Mouse (Mus musculus) liver, postnatal 0 days (tissue): ENCODE results near the gene Ddx50. TPM values are rescaled to one million over a fixed set of nuclear protein-coding genes. Genes with fewer than 3 reads are reported as not detected.

ENCODE experiments used
- ATAC-seq: fragments of 200-750 bp; cut with Nextera tagmentation; 2 replicates; pipeline ENCODE4 v1.8.0; 2017; ENCODE audit warnings: mild to moderate bottlenecking, moderate library complexity
- DNase-seq: peaks from one replicate; pipeline ENCODE4 v3.0.0-alpha.2; 2016
- H3K27ac ChIP-seq: fragments of 300-500 bp; sonication (generic); 2 replicates; pipeline ENCODE4 v1.5.1; 2014; ENCODE audit warnings: antibody characterized with exemption, moderate library complexity, mild to moderate bottlenecking, low read depth
- H3K27me3 ChIP-seq: fragments of 300-500 bp; sonication (generic); 2 replicates; pipeline ENCODE4 v1.6.1; 2014; ENCODE audit warnings: low read length, control low read depth, mixed read lengths; ENCODE audit not compliant: insufficient read depth
- H3K36me3 ChIP-seq: fragments of 300-500 bp; sonication (generic); replicated peaks from 2 replicates; pipeline ENCODE4 v1.6.1; 2014; ENCODE audit warnings: mild to moderate bottlenecking, control low read depth, low read length, moderate library complexity, mixed read lengths; ENCODE audit not compliant: insufficient read depth
- H3K4me1 ChIP-seq: fragments of 300-500 bp; sonication (generic); 2 replicates; pipeline ENCODE4 v1.6.1; 2014; ENCODE audit warnings: antibody characterized with exemption, mild to moderate bottlenecking, control low read depth; ENCODE audit not compliant: insufficient read depth
- H3K4me2 ChIP-seq: fragments of 300-500 bp; sonication (generic); 2 replicates; pipeline ENCODE4 v1.6.1; 2014; ENCODE audit warnings: low read depth, mild to moderate bottlenecking, low read length, moderate library complexity, mixed read lengths
- H3K4me3 ChIP-seq: fragments of 300-500 bp; sonication (generic); 2 replicates; pipeline ENCODE4 v1.5.1; 2014; ENCODE audit warnings: low read depth, low read length
- H3K9ac ChIP-seq: fragments of 300-500 bp; sonication (generic); replicated peaks from 2 replicates; pipeline ENCODE4 v1.6.1; 2014; ENCODE audit warnings: mild to moderate bottlenecking, moderate library complexity
- H3K9me3 ChIP-seq: fragments of 300-500 bp; sonication (generic); 2 replicates; pipeline ENCODE4 v1.6.1; 2016; ENCODE audit warnings: mild to moderate bottlenecking, control low read depth, low read length, mixed read lengths
- CTCF ChIP-seq: sonication (generic); IDR thresholded peaks from 2 replicates; pipeline ENCODE4 v1.5.1; 2016; ENCODE audit warnings: antibody characterized with exemption, low read depth
- EP300 ChIP-seq: IDR thresholded peaks from 2 replicates; pipeline ENCODE4 v1.6.1; 2016; ENCODE audit warnings: antibody characterized with exemption, low read depth, mild to moderate bottlenecking
- WGBS: fragments of 180-500 bp; shearing (Covaris S2); extraction: QIAGEN DNeasy Blood & Tissue Kit; methylation state at CpG from one replicate; pipeline ENCODE4 v1.1.7; 2014; ENCODE audit not compliant: insufficient replicate concordance; 5-methylcytosine and 5-hydroxymethylcytosine counted together
- polyA plus RNA-seq: library from polyadenylated mRNA; unstranded; fragments of >200 nt; fragmentation: Nextera tagmentation; extraction: Ambion mirVana; gene quantifications from 2 replicates; pipeline ENCODE4 v1.2.1, GENCODE M21; 2015

Gene Ddx50
- polyA plus RNA-seq, 1 experiment from 2014 or later: 35.3 TPM

DNA sequence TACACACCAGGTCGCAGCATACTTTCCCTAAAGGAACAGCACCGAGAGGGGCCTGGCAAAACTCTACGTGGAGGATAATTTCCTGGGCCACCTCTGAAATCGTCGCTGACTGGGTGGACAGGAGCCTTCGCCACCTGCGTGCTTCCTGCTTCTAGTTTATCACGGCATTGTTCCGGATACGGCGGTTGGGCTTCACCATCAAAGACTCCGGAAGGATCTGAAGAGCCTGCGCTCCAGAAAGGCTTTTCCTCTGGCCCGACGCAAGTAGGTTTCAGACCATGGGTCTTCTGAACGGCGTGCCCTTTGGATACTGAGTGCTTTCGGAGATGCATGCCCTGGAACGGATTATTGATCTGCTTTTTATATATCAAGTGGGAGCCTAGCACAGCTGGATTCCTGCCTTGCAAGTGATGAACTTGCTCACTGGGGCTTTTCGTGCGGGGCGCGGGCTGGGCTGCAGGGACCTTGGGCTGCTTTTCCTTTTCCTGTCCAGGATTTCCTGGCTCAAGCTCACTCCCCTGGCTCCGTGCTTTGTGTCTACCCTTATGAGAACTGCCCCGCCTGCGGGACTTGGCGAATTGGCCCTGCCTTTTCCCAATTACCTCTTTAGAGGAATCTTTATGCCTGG, 14.1 kb upstream of the Ddx50 start:
- peaks cover 10% of the 10 kb centered on the region; the same call in 1 of the 2 replicates for H3K4me1 ChIP-seq
- WGBS: 22% methylated on average over 27 of the region's 27 CpGs
- ATAC-seq (peak; percentile 43; the same call in 1 of the 2 replicates), DNase-seq (peak; percentile 33)
- H3K36me3 ChIP-seq: no peaks in the 10 kb centered on the region
- no peaks in the 10 kb centered on the region for H3K9me3 ChIP-seq
- TF ChIP-seq EP300: no peak
- no peak for TF ChIP-seq CTCF
- H3K4me2 ChIP-seq: peak overlapping the region; percentile 69
- H3K9ac ChIP-seq: 0 out of 2 replicates have a peak overlapping the region, but pooled peaks have one; percentile 2
- H3K27me3 ChIP-seq: no peaks in the 10 kb centered on the region
- peak overlapping the region; percentile 38 for H3K4me3 ChIP-seq
- H3K27ac ChIP-seq: peak overlapping the region; percentile 17; the same call in 1 of the 2 replicates

DNA sequence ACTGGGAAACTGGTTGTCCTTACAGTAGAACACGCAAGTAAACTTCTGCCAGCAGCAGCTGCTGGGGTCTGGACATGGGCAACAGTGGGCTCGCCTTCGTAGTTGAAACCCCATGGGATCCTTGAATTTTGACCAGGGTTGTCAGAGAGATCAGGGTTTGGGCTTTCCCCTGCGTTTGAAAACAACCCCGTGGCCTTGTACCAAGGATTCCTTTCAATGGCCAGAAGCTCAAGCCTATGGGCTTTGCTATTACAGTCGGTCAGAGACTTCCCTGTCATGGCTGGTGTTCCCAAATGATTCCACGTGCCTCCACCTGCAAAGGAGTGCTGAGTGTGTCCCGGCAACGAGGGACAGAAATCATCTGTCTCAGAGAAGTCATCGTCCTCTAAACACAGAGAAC, 13.2 kb upstream of the Ddx50 start:
- Histone ChIP-seq H3K27me3 (no peaks in the 10 kb centered on the region), H3K4me1 (peaks cover 10% of the 10 kb centered on the region; the same call in 1 of the 2 replicates), H3K4me3 (no peak overlapping the region), H3K36me3 (no peaks in the 10 kb centered on the region), H3K27ac (no peak overlapping the region), H3K9ac (no peak overlapping the region), H3K9me3 (no peaks in the 10 kb centered on the region), H3K4me2 (no peak overlapping the region)
- DNase-seq (no peak), ATAC-seq (no peak)
- TF ChIP-seq EP300 (no peak), CTCF (no peak)
- 80% methylated on average over 10 of the region's 10 CpGs for WGBS

DNA sequence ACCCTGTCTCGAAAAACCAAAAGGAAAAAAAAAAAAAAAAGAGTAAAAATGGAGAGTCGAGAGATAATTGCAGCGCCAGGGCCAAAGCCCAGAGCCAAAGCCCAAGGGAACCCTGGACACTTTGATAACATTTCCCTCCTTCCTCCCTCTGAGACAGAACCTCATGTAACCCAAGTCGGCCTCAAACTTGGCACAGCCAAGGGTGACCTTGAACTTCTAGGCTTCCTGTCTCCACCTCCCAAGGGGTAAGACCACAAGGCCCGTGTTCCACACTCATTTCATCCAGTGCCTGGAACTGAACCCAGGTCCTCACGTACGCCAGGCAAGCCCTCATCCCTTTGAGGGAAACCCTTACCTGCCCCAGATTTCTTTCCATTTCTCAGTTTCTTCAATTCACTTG, 5.7 kb upstream of the Ddx50 start:
- Histone ChIP-seq H3K4me2 (no peak overlapping the region), H3K9ac (no peak overlapping the region), H3K27ac (no peak overlapping the region), H3K27me3 (no peaks in the 10 kb centered on the region), H3K4me3 (no peak overlapping the region), H3K36me3 (no peaks in the 10 kb centered on the region), H3K4me1 (0 out of 2 replicates have a peak, but pooled peaks cover 5% of the 10 kb centered on the region), H3K9me3 (no peaks in the 10 kb centered on the region)
- TF ChIP-seq EP300 (no peak), CTCF (no peak)
- 74% methylated on average over 7 of the region's 7 CpGs for WGBS
- DNase-seq: no peak
- no peak for ATAC-seq

DNA sequence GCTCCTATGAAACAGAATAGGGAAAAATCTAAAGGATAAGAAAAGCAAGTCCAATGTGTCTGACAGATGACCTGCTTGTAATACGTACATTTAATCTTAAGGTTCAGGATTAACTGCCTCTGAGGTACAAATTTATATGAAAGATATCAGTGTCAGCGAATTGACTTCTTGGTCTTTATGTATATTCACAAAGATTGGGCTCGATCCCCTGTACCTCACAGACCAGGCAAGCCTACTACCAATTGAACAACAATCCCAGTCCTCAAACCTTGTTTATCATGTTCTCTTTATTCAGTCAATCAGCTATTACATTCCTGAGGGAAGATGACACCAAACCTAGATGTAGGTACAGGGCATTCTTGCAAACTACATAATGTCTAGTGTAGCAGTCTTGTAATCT, 943 bp upstream of the Ddx50 start:
- Histone ChIP-seq H3K9me3 (no peaks in the 10 kb centered on the region), H3K27ac (peak overlapping the region; percentile 90), H3K9ac (peak overlapping the region; percentile 88), H3K4me3 (peak overlapping the region; percentile 94), H3K36me3 (no peaks in the 10 kb centered on the region), H3K27me3 (no peaks in the 10 kb centered on the region), H3K4me2 (peak overlapping the region; percentile 91), H3K4me1 (peaks cover 18% of the 10 kb centered on the region)
- DNase-seq: no peak
- TF ChIP-seq EP300: no peak
- TF ChIP-seq CTCF: no peak
- ATAC-seq: no peak
- WGBS: 19% methylated on average over 3 of the region's 3 CpGs

DNA sequence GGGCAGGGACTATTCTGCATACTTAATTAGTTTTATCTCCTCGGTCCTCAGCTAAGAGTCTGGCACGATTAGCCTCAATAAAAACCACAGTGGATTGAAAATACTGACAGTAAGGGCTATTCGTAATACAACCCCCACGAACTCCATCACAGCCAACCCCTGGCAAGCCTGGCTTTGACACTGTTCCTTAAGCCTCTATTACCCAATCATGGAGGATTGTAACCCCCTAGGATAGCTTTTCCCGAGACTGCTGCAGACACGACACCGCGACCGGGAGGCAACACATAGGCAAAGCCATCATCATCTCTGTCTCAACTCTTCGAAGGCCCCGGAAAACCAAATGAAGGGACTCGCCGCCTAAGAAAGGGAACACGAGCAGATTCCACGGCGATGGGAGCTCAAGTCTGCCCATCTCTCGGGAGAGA, 648 bp downstream of the Ddx50 start:
- H3K9me3 ChIP-seq: no peaks in the 10 kb centered on the region
- peak overlapping the region; percentile 90 for H3K27ac ChIP-seq
- H3K36me3 ChIP-seq: peaks cover 5% of the 10 kb centered on the region
- peak overlapping the region; percentile 88 for H3K9ac ChIP-seq
- WGBS: 1% methylated on average over 17 of the region's 17 CpGs
- peaks cover 22% of the 10 kb centered on the region for H3K4me1 ChIP-seq
- TF ChIP-seq EP300 (no peak), CTCF (no peak)
- ATAC-seq (no peak), DNase-seq (no peak)
- H3K27me3 ChIP-seq: no peaks in the 10 kb centered on the region
- peak overlapping the region; percentile 91 for H3K4me2 ChIP-seq
- peak overlapping the region; percentile 94 for H3K4me3 ChIP-seq

DNA sequence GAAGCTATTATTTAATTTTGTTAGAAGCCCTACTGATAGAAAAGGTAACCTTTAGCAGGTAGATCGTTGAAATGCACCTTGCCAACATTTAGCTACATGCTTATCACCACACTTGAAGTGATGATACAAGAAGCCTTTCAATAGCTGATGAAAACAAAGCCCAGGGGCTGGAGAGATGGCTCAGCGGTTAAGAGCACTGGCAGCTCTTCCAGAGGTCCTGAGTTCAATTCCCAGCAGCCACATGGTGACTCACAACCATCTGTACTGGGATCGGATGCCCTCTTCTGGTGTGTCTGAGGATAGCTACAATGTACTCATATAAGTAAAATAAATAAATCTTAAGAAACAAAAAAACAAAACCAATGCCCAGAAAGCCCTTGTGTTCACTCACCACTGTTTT, 46.9 kb downstream of the Ddx50 start:
- no peak overlapping the region for H3K9ac ChIP-seq
- DNase-seq (no peak), ATAC-seq (no peak)
- peaks cover 17% of the 10 kb centered on the region for H3K4me1 ChIP-seq
- no peak overlapping the region for H3K27ac ChIP-seq
- no peaks in the 10 kb centered on the region for H3K27me3 ChIP-seq
- no peaks in the 10 kb centered on the region for H3K9me3 ChIP-seq
- H3K36me3 ChIP-seq: no peaks in the 10 kb centered on the region
- H3K4me3 ChIP-seq: no peak overlapping the region
- WGBS: 86% methylated on average over 3 of the region's 3 CpGs
- TF ChIP-seq EP300: no peak
- no peak for TF ChIP-seq CTCF
- 0 out of 2 replicates have a peak overlapping the region, but pooled peaks have one; percentile 96 for H3K4me2 ChIP-seq
